ENCODE assay signal across 8 mouse cellular contexts in genomic region chr11:115974309-115975082, GRCm38 (mm10). TPM values are rescaled to one million over a fixed set of nuclear protein-coding genes. Genes with fewer than 3 reads are reported as not detected.
DNase-seq lines count a peak whose midpoint lies in the region; ATAC-seq and TF ChIP-seq lines count a peak whose summit lies in the region.

Itgb4 (plus strand) TSS chr11:115974709.

- 7% methylated on average over 58 of the region's 58 CpGs for WGBS in large intestine, adult 2 months
- WGBS in thymus, adult 2 months: 9% methylated on average over 57 of the region's 58 CpGs

- DNase-seq in heart, adult 11 months: peak; percentile 93
- DNase-seq in heart, postnatal 25 days (ENCODE audit: low spot score): no peak
- peak; percentile 35 for DNase-seq in heart, postnatal 4 days
- DNase-seq in large intestine, adult 2 months (ENCODE audit: low read depth, low spot score): no peak
- DNase-seq in thymus, adult 2 months: peak; percentile 80
- no peak for DNase-seq in left cerebral cortex, postnatal 4 days

- intact Hi-C loops in heart, postnatal 25 days (cut with DNase I): no loop called here
- intact Hi-C loops in left cerebral cortex, postnatal 4 days (cut with DNase I): no loop called here

- H3K36me3 ChIP-seq in thymus, adult 2 months (ENCODE audit: control insufficient read depth, insufficient read depth, low read length): no peaks in the 10 kb centered on the region

- ATAC-seq in megakaryocyte-erythroid progenitor cell, adult 5-6 weeks (replicated peaks; ENCODE audit: low FRiP score, low TSS enrichment, poor library complexity, severe bottlenecking): peak; percentile 15; the same call in 1 of the 2 replicates

- no peak for TF ChIP-seq CTCF in bone marrow macrophage, adult 2 months (IDR thresholded peaks at IDR 0.05; ENCODE audit: low read depth, low read length)
- peak; percentile 40; the same call in 1 of the 2 replicates for TF ChIP-seq CTCF in thymus, adult 2 months (IDR thresholded peaks at IDR 0.05; ENCODE audit: borderline replicate concordance, control insufficient read depth, extremely low read depth, insufficient read depth, low read length, poor library complexity)

- TF ChIP-seq POLR2A in bone marrow macrophage, adult 2 months (IDR thresholded peaks at IDR 0.05; ENCODE audit: borderline replicate concordance, low read depth, low read length): no peak
- peak; percentile 46; the same call in 1 of the 2 replicates for TF ChIP-seq POLR2A in thymus, adult 2 months (IDR thresholded peaks at IDR 0.05; ENCODE audit: control insufficient read depth, extremely low read depth, insufficient read depth, low read length, poor library complexity)

- H3K27me3 ChIP-seq in thymus, adult 2 months (ENCODE audit: control insufficient read depth, insufficient read depth, low read length): no peaks in the 10 kb centered on the region

- H3K4me3 ChIP-seq in bone marrow macrophage, adult 2 months (ENCODE audit: insufficient read depth, low read length): peak within 1 kb of the TSS; percentile 35
- H3K4me3 ChIP-seq in thymus, adult 2 months (ENCODE audit: control insufficient read depth, insufficient read depth, low read length): peak within 1 kb of the TSS; percentile 57

- H3K4me1 ChIP-seq in bone marrow macrophage, adult 2 months (ENCODE audit: control insufficient read depth, insufficient read depth, low read length): peaks cover 8% of the 10 kb centered on the region
- peaks cover 14% of the 10 kb centered on the region for H3K4me1 ChIP-seq in thymus, adult 2 months (replicated peaks; ENCODE audit: control insufficient read depth, insufficient read depth, low read length)

- no peak within 1 kb of the TSS for H3K27ac ChIP-seq in bone marrow macrophage, adult 2 months (ENCODE audit: insufficient read depth, low read depth, low read length)
- no peak within 1 kb of the TSS for H3K27ac ChIP-seq in thymus, adult 2 months (ENCODE audit: control insufficient read depth, insufficient read depth, low read length)

RNA-seq across cellular contexts. Expression of gene Itgb4, which starts in this region (rescaled TPM):
- total RNA-seq in heart, postnatal 25 days (2021): 1 to 10 TPM; 3.5 to 4.0 TPM
- 0.23 TPM in 1 of 2 replicates, not detected in the other for polyA plus RNA-seq in bone marrow macrophage, adult 2 months (2012; ENCODE audit: insufficient read depth, insufficient read length, missing spikeins)
- total RNA-seq in heart, postnatal 4 days (2021): 1 to 10 TPM; 5.0 to 5.4 TPM
- polyA plus RNA-seq in large intestine, adult 2 months (2012; rRNA removed): 40.1 and 62.1 TPM in 2 replicates
- total RNA-seq in megakaryocyte-erythroid progenitor cell, adult 5-6 weeks (2014; fragmentation: Nextera tagmentation): 0.07 and 0.37 TPM in 2 replicates
- total RNA-seq in megakaryocyte-erythroid progenitor cell, adult 5-6 weeks (2017): 0.65 TPM in 1 of 2 replicates, not detected in the other
- 19.8 and 20.8 TPM in 2 replicates for polyA plus RNA-seq in thymus, adult 2 months (2012; rRNA removed)
- 1 to 10 TPM; 3.7 to 4.4 TPM for total RNA-seq in left cerebral cortex, postnatal 4 days (2021)

Comparison
In these comparisons a context has a peak if more than half of its experiments do, and no peak if none do; other contexts are left out.
1. RNA of gene Itgb4 (polyA plus RNA-seq): 40.1 to 62.1 TPM in large intestine, adult 2 months and 19.8 to 20.8 TPM in thymus, adult 2 months; 0.23 TPM in bone marrow macrophage, adult 2 months; every median in the first group is over 10 times any median in the second.
2. DNase-seq: peak in heart, adult 11 months (single experiment), heart, postnatal 4 days (single experiment) and thymus, adult 2 months (single experiment); none in heart, postnatal 25 days (single experiment), large intestine, adult 2 months (single experiment) and left cerebral cortex, postnatal 4 days (single experiment).
3. Peak in ATAC-seq in megakaryocyte-erythroid progenitor cell, adult 5-6 weeks; RNA of the gene not detected or under 1 TPM.